Mouse (Mus musculus) E14TG2a.4 (cell line): ENCODE data around the gene Psapl1.

Experiments used
- H3K27me3 ChIP-seq: 2 replicates; pipeline ENCODE4 v1.6.1; 2014; ENCODE audit warnings: low read length, control low read depth; ENCODE audit not compliant: insufficient read depth
- H3K36me3 ChIP-seq: 2 replicates; pipeline ENCODE4 v1.6.1; 2014; ENCODE audit warnings: low read length, control low read depth; ENCODE audit not compliant: insufficient read depth
- H3K4me1 ChIP-seq: replicated peaks from 2 replicates; pipeline ENCODE4 v1.6.1; 2014; ENCODE audit warnings: low read depth, low read length, control low read depth
- H3K4me3 ChIP-seq: replicated peaks from 2 replicates; pipeline ENCODE4 v1.5.1; 2014; ENCODE audit warnings: mild to moderate bottlenecking, low read length
- H3K9me3 ChIP-seq: 2 replicates; pipeline ENCODE4 v1.6.1; 2014; ENCODE audit warnings: low read length, control low read depth
- CTCF ChIP-seq: conservative IDR thresholded peaks from 2 replicates; pipeline ENCODE4 v1.5.1; 2014; ENCODE audit warnings: low read length
- NANOG ChIP-seq: IDR thresholded peaks from 2 replicates; pipeline ENCODE4 v1.6.1; 2014; ENCODE audit warnings: borderline replicate concordance, low read length, mixed read lengths
- POU5F1 ChIP-seq: IDR thresholded peaks from 2 replicates; pipeline ENCODE4 v1.6.1; 2014; ENCODE audit warnings: low read length, borderline replicate concordance

Psapl1 gene

GRCm38 (mm10) chr5:36248022-36248421 lies 44.2 kb downstream of the Psapl1 start:
- H3K4me1 ChIP-seq: no peaks in the 10 kb centered on the region
- TF ChIP-seq POU5F1: no peak

GRCm38 (mm10) chr5:36252746-36253504 lies 49.1 kb downstream of the Psapl1 start:
- H3K9me3 ChIP-seq: no peaks in the 10 kb centered on the region
- no peak overlapping the region for H3K4me3 ChIP-seq
- no peaks in the 10 kb centered on the region for H3K27me3 ChIP-seq
- TF ChIP-seq CTCF (no peak), NANOG (no peak), POU5F1 (no peak)
- no peaks in the 10 kb centered on the region for H3K36me3 ChIP-seq
- no peaks in the 10 kb centered on the region for H3K4me1 ChIP-seq

More at GRCm38 (mm10) chr5:36248022-36248421, 44.2 kb downstream of the Psapl1 start:
- no peaks in the 10 kb centered on the region for H3K36me3 ChIP-seq
- peaks cover 9% of the 10 kb centered on the region for H3K9me3 ChIP-seq
- no peak overlapping the region for H3K4me3 ChIP-seq
- H3K27me3 ChIP-seq: no peaks in the 10 kb centered on the region

- no peak for TF ChIP-seq NANOG
- TF ChIP-seq POU5F1: no peak
- no peak for TF ChIP-seq CTCF
- H3K9me3 ChIP-seq: no peaks in the 10 kb centered on the region
- no peaks in the 10 kb centered on the region for H3K36me3 ChIP-seq
- H3K4me3 ChIP-seq: no peak overlapping the region
- H3K4me1 ChIP-seq: no peaks in the 10 kb centered on the region
- H3K27me3 ChIP-seq: no peaks in the 10 kb centered on the region
Measured at GRCm38 (mm10) chr5:36254642-36255516, 51.1 kb downstream of the Psapl1 start.
